Mouse (Mus musculus) Patski (cell line): ENCODE measurements at regions not wholly inside any gene's neighbourhood (a gene's known extent, or its start where the extent isn't known, plus 50 kb on each side); places are given as distances from the start of the nearest gene placed in this dataset.

Experiments
- ATAC-seq: fragments of 100-300 bp; one replicate; pipeline ENCODE4 v1.8.0; 2021
- CTCF ChIA-PET: fragments of 350-600 bp; sonication (Branson Sonifier 250); formaldehyde crosslinking; loops from one replicate; lab custom pipeline; 2022; ENCODE audit warnings: inconsistent platforms; lab: Charles Lee
- POLR2A ChIA-PET: fragments of 350-600 bp; sonication (Branson Sonifier 250); formaldehyde crosslinking; loops from one replicate; lab custom pipeline; 2022; ENCODE audit warnings: antibody characterized with exemption, inconsistent platforms; lab: Charles Lee
- DNase-seq: peaks from one replicate; pipeline ENCODE4 v3.0.0-alpha.2; 2011; ENCODE audit warnings: low read depth, low spot score
- H3K27me3 ChIP-seq: fragments of 371-371 bp; one replicate; pipeline ENCODE4 v1.5.1; 2021
- CTCF ChIP-seq: fragments of 100-300 bp; IDR thresholded peaks from one replicate; pipeline ENCODE4 v1.5.1; 2021
- in situ Hi-C: fragments of 300-500 bp; cut with MboI; formaldehyde crosslinking; loops from 3 replicates; pipeline ENCODE4 v1.11.1; 2018; ENCODE audit warnings: low pct_unique_long_range_greater_than_20kb, mixed read lengths

DNA sequence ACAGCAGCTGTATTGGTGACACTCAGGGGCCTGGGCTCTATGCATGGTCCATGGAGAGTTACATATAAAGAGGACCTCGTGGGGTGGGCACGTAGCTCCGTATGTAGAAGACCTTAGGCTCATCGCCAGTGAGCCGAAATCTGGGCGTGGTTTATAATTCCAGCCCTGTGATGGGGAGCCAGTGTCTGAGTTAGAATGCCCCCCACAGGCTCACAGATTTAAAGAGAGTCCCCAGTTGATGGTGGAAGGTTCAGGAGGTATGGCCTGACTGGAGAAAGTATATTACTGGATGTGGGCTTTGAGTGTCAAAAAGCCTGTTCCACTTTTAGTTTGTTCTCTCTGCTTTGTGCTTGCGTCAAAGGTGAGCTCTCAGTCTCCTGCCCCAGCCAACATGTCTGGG is 54.8 kb downstream of the 1700122O11Rik start:
- in situ Hi-C loops, result no loop called here
- no peak for TF ChIP-seq CTCF
- ChIA-PET CTCF (no interaction called here), POLR2A (no interaction called here)
- no peak for DNase-seq
- no peak for ATAC-seq
- H3K27me3 ChIP-seq, result no peaks in the 10 kb centered on the region

DNA sequence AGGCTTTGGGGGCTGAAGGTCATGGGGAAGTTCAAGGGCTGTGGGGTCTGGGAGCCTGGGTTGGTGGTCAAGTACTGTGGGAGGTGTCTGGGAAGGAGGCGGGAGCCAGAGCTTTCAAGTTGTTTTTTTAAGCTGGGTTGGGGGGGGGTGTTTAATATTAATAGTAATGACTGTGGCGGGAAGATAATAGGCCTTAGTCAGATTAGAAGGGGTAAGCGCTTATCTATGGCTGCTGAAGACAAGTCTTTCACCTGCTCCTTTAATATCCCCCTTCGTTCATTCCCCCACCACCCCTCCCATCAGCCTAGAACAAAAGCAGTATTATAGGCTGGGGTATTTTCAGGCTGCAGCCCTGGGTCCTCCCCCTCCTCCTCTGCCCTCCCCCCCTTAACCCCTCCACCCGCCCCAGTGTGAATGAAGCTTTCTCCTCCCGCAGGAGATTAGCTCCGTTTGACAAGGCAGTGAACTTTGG is 56.5 kb downstream of the 1700122O11Rik start:
- no peaks in the 10 kb centered on the region for H3K27me3 ChIP-seq
- no peak for ATAC-seq
- CTCF ChIA-PET, result interaction anchor here (0.6 kb wide), 1 partner anchor 136 kb away, joined by 3 read pairs; no protein-coding TSS in a partner anchor
- no peak for DNase-seq
- in situ Hi-C loops, result no loop called here
- no peak for TF ChIP-seq CTCF
- POLR2A ChIA-PET, result interaction anchor here (0.5 to 0.7 kb wide), 2 partner anchors 113 to 118 kb away, joined by 3 to 4 read pairs; no protein-coding TSS in a partner anchor

DNA sequence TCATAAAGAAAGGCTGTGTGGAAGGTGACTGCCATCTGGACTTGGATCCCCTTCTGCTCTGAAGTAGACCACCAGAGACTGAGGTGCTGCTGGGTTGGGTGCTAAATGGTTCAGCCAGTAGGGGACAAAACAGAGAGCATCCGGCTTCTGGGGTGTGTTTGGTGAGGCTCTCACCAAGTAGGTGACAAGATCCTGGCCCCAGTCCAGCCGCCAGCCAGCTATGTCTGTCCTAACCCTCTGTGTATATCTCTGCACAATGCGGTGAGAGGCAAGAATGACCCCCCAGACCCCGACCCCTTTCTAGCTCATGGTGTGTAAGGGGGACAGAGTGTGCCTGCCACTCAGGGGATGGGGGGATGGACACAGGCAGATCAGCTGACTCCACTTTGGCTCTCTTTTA is 54.8 kb upstream of the Foxp4 start:
- DNase-seq (no peak), ATAC-seq (no peak)
- CTCF ChIA-PET, result no interaction called here
- no peaks in the 10 kb centered on the region for H3K27me3 ChIP-seq
- POLR2A ChIA-PET, result no interaction called here
- in situ Hi-C loops, result no loop called here
- TF ChIP-seq CTCF, result no peak

DNA sequence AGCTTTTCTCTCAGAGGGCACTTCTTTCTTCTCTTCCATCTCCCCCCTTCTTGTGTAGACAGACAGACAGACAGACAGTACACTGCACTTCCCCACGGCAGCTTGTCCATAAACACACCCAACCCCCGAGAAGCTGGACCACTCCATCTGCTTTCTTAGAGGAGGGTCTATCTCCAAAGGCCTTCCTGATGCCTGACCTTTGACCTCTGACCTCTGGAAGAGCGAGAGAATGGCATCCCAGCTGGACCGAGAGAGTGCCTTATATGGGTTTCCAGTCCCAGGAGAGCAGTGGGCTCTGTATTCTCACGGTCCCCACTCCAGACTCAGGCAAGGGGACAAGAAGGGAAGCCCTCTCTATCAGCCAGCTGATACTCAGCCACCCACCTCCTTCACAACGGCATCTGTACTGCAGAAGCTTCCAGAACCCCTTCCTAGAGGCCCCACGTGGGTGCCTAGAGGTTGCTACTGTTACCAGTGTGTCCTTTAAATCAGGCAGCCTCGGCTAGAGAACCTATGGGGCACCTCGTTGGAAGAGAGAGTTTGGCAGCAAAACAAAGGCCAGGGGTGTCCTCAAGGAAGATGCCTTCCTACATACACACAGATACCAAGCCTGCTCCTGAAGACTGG is 54.1 kb upstream of the Foxp4 start:
- ChIA-PET POLR2A (no interaction called here), CTCF (no interaction called here)
- no peak for DNase-seq
- in situ Hi-C loops, result no loop called here
- H3K27me3 ChIP-seq, result no peaks in the 10 kb centered on the region
- ATAC-seq, result no peak
- no peak for TF ChIP-seq CTCF

DNA sequence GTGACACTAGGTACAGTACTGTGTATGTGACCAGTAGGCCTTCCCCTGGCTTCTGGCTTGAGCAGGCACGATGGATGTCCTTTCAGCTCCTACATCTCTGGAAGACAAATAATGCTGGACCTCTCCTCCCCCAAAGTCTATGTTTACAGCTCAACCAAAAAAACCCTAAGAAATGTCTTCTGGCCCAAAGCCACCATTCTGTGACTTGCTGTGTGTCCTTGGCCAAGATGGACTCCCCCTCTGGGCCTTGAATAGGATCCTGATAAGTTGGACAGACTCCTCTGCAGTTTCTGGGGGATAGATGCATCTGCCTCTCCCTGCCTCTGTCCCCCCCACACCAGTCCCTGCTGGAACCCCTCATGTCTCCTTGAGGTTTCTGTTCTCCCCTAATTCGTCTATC is 53.6 kb upstream of the Foxp4 start:
- in situ Hi-C loops, result no loop called here
- ChIA-PET CTCF (no interaction called here), POLR2A (no interaction called here)
- no peaks in the 10 kb centered on the region for H3K27me3 ChIP-seq
- no peak for TF ChIP-seq CTCF
- DNase-seq (no peak), ATAC-seq (no peak)

DNA sequence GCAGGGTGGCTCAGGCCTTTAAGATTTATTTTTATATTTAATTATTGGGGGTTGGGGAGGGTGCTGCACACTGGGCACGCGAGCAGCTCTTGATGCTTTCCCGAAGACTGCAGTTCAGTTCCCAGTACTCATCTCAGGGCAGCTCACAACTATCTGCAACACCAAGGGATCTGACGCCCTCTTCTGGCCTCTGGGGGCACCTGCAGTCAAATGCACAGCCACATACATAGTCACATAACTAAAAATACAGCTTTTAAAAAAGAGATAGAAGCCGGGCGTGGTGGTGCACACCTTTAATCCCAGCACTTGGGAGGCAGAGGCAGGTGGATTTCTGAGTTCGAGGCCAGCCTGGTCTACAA is 52.5 kb upstream of the Foxp4 start:
- POLR2A ChIA-PET, result no interaction called here
- ATAC-seq, result no peak
- in situ Hi-C loops, result no loop called here

DNA sequence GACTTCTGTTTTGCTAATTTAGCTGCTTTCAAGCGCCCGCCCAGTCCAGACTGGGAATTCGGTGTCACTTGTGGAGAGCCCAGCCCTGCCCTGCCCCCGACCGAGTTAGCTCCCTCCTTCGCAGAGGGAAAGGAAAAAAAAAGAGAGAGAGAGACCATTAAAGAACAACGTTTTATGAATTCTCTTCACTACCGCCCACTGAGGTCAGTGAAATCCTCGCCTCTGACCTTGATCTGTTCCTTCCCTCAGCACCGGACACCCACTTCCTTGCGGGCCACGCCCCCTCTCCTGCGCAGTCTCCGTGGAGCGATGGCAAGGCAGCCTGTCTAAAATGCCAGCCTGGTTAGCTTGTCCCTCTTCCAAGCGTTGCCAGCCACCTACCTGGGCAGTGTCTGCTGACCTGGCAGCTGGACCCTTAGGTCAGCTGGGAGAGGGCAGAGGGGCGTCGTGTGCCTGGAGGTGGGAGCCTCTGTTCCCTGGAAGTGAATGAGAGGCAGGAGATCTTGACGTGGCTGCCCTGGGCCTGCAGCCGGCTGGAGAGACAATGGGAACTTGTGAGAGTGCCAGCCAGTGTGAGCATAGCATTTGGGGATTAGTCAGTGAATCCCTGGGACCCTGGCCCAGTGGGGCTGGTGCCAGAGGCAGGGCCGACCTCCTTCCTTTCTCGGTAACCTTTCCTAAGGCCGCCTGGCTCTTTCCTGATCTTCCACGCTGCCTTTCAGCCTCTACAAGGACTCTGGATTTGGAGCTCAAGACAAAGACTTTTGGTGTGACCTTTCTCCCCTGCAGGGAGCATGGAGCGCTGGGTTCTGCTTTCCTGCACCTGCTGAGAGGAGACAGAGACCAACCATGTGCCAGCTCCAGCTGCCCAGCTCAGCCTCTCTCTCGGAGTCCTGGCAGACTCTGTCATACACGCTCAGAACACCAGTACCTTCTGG is 51.9 kb upstream of the Foxp4 start:
- no peak for DNase-seq
- H3K27me3 ChIP-seq, result no peaks in the 10 kb centered on the region
- in situ Hi-C loops, result no loop called here
- POLR2A ChIA-PET, result no interaction called here
- no peak for TF ChIP-seq CTCF
- no peak for ATAC-seq
- CTCF ChIA-PET, result no interaction called here

More for the DNA sequence above, 52.5 kb upstream of the Foxp4 start:
- no peak for DNase-seq
- CTCF ChIA-PET, result no interaction called here
- no peaks in the 10 kb centered on the region for H3K27me3 ChIP-seq
- no peak for TF ChIP-seq CTCF

DNA sequence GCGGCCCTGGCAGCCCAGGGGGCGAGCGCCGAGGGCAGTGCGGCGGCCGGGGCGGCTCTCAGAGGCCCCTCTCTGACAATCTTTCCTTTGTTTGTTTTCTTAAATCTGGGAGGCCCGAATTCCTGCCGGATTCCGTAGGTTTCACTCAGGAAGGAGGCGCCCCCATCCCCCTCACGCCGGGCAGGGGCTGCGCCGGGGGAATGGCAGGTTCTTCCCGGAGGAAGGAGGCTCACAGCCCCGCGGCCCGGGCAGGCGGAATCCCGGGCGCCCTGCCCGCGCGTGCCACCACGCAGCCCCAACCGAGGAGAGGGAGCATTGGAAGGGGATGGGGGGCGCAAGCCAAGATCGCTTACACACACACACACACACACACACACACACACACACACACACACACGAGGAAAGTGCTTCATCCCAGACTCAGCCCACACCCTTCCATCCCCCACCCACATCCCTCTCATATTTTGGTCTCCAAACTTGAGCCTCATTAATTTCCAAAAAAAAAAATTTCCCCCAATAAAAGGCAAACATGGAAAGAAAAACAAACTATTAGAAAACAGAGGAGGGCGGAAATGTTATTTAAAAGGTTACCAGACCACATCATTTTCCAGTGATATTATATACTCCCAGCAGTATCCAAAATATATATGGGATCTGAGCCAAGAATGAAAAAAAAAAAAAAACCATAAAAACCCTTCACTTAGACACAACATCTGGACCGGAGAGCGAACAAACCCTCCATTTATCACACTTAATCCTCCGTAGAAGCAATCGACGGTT is 51.0 kb upstream of the Foxp4 start:
- in situ Hi-C loops, result no loop called here
- POLR2A ChIA-PET, result no interaction called here
- CTCF ChIA-PET, result no interaction called here
- no peak for ATAC-seq
- no peak for TF ChIP-seq CTCF
- DNase-seq, result no peak
- no peaks in the 10 kb centered on the region for H3K27me3 ChIP-seq

DNA sequence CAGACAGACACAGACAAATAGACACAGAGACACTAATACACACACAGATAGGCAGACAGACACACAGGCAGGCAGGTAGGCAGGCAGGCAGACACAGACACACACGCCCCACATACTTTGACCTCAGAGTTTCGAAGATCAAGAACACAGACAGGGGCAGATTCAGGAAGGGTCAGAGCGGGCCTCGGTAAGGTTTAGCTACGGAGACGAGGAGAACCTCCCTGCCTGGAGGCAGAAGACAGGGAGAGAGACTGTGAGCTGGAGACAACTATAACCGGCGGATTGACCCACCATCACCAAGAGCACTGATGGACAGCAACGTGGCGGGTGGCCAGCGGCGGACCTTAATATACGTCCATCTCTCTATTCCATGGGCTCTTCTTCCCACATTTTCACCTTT is 50.1 kb upstream of the Foxp4 start:
- DNase-seq, result no peak

More for the DNA sequence above, 50.1 kb upstream of the Foxp4 start:
- in situ Hi-C loops, result no loop called here
- ChIA-PET POLR2A (no interaction called here), CTCF (no interaction called here)
- H3K27me3 ChIP-seq, result no peaks in the 10 kb centered on the region
- TF ChIP-seq CTCF, result no peak
- ATAC-seq, result no peak
